11 mouse cellular contexts compared by ENCODE assay signal in genomic region chr14:24262915-24263314, GRCm38 (mm10). TPM values are rescaled to one million over a fixed set of nuclear protein-coding genes. Genes with fewer than 3 reads are reported as not detected.
DNase-seq lines count a peak whose midpoint lies in the region; ATAC-seq lines count a peak whose summit lies in the region.
"Had no signal": no experiment of that assay in that cellular context is flagged by ENCODE, and none has a peak within 500 bp of the region (broad histone marks: within the 10 kb centered on the region; RNA-seq: fewer than 3 reads in every experiment).

No protein-coding gene starts in this region.

- no peak overlapping the region for H3K9ac ChIP-seq in hindbrain, embryonic 15.5 days
- no peak overlapping the region for H3K9ac ChIP-seq in midbrain, embryonic 12.5 days (replicated peaks)
- H3K9ac ChIP-seq in liver, embryonic 12.5 days = no peak overlapping the region
- H3K9ac ChIP-seq: heart, embryonic 15.5 days had no signal

- H3K4me3 ChIP-seq in hindbrain, embryonic 15.5 days = no peak overlapping the region
- no peak overlapping the region for H3K4me3 ChIP-seq in midbrain, embryonic 12.5 days
- H3K4me3 ChIP-seq in liver, embryonic 12.5 days = no peak overlapping the region
- H3K4me3 ChIP-seq: heart, embryonic 15.5 days had no signal

- H3K27ac ChIP-seq in hindbrain, embryonic 15.5 days (replicated peaks) = peak overlapping the region; percentile 86
- H3K27ac ChIP-seq in midbrain, embryonic 12.5 days (replicated peaks) = peak overlapping the region; percentile 71
- H3K27ac ChIP-seq in liver, embryonic 12.5 days = no peak overlapping the region
- H3K27ac ChIP-seq: heart, embryonic 15.5 days had no signal

- no peaks in the 10 kb centered on the region for H3K36me3 ChIP-seq in hindbrain, embryonic 15.5 days
- H3K36me3 ChIP-seq in midbrain, embryonic 12.5 days = no peaks in the 10 kb centered on the region
- no peaks in the 10 kb centered on the region for H3K36me3 ChIP-seq in liver, embryonic 12.5 days
- H3K36me3 ChIP-seq: heart, embryonic 15.5 days had no signal

- peak overlapping the region; percentile 11; the same call in 1 of the 2 replicates for H3K4me2 ChIP-seq in hindbrain, embryonic 15.5 days
- H3K4me2 ChIP-seq in midbrain, embryonic 12.5 days (replicated peaks) = no peak overlapping the region
- no peak overlapping the region for H3K4me2 ChIP-seq in liver, embryonic 12.5 days
- H3K4me2 ChIP-seq: heart, embryonic 15.5 days had no signal

- 41% methylated on average over 2 of the region's 2 CpGs for WGBS in hindbrain, embryonic 15.5 days
- WGBS in midbrain, embryonic 12.5 days = 56% methylated on average over 2 of the region's 2 CpGs
- WGBS in liver, embryonic 12.5 days (ENCODE audit: insufficient replicate concordance) = 47% methylated on average over 2 of the region's 2 CpGs

- peak; percentile 73 for DNase-seq in brain, embryonic 18.5 days (ENCODE audit: low read depth, low spot score)
- DNase-seq in embryo, embryonic 9.5 days (ENCODE audit: extremely low spot score) = peak; percentile 50
- DNase-seq in heart, adult 9 months (ENCODE audit: low spot score in 2 of 2) = no peak
- DNase-seq: cerebellum, adult 9-11 months had no signal

- no peaks in the 10 kb centered on the region for H3K27me3 ChIP-seq in hindbrain, embryonic 15.5 days
- no peaks in the 10 kb centered on the region for H3K27me3 ChIP-seq in midbrain, embryonic 12.5 days
- peaks cover 21% of the 10 kb centered on the region for H3K27me3 ChIP-seq in liver, embryonic 12.5 days (replicated peaks)
- H3K27me3 ChIP-seq: heart, embryonic 15.5 days had no signal

- H3K9me3 ChIP-seq in hindbrain, embryonic 15.5 days = no peaks in the 10 kb centered on the region
- H3K9me3 ChIP-seq in midbrain, embryonic 12.5 days = no peaks in the 10 kb centered on the region
- H3K9me3 ChIP-seq in liver, embryonic 12.5 days (replicated peaks) = no peaks in the 10 kb centered on the region
- H3K9me3 ChIP-seq: heart, embryonic 15.5 days had no signal

- peaks cover 27% of the 10 kb centered on the region for H3K4me1 ChIP-seq in hindbrain, embryonic 15.5 days (replicated peaks)
- peaks cover 14% of the 10 kb centered on the region for H3K4me1 ChIP-seq in midbrain, embryonic 12.5 days
- H3K4me1 ChIP-seq in liver, embryonic 12.5 days = no peaks in the 10 kb centered on the region
- H3K4me1 ChIP-seq: heart, embryonic 15.5 days had no signal

- peak; percentile 91 for ATAC-seq in hindbrain, embryonic 15.5 days (ENCODE audit: low FRiP score, low read depth)
- ATAC-seq in midbrain, embryonic 12.5 days (ENCODE audit: low FRiP score, low read depth) = peak; percentile 68; the same call in 1 of the 2 replicates
- ATAC-seq in erythroid progenitor cell, adult 5-6 weeks (replicated peaks; ENCODE audit: low FRiP score, poor library complexity, severe bottlenecking) = no peak
- no peak for ATAC-seq in liver, embryonic 12.5 days

RNA-seq across cellular contexts. Expression of gene Dlg5, which starts 17.2 kb away (rescaled TPM):
- polyA plus RNA-seq in hindbrain, embryonic 15.5 days (2015; fragmentation: Nextera tagmentation; extraction: Ambion mirVana) = 20.0 and 20.6 TPM in 2 replicates
- polyA plus RNA-seq in midbrain, embryonic 12.5 days (2016; fragmentation: Nextera tagmentation; extraction: Ambion mirVana) = 18.6 and 19.0 TPM in 2 replicates
- total RNA-seq in erythroid progenitor cell, adult 5-6 weeks (2015; ENCODE audit: low replicate concordance) = 3.4 TPM in 1 of 2 replicates, not detected in the other
- 0.77 and 1.8 TPM in 2 replicates for total RNA-seq in erythroid progenitor cell, adult 5-6 weeks (2017; ENCODE audit: low replicate concordance)
- 2.2 and 3.2 TPM in 2 replicates for polyA plus RNA-seq in liver, embryonic 12.5 days (2016; fragmentation: Nextera tagmentation; extraction: Ambion mirVana)

RNA-seq across cellular contexts. Expression of gene E330034G19Rik, which starts 30.1 kb away (rescaled TPM):
- polyA plus RNA-seq in hindbrain, embryonic 15.5 days (2015; fragmentation: Nextera tagmentation; extraction: Ambion mirVana) = 0.12 TPM in 1 of 2 replicates, not detected in the other
- polyA plus RNA-seq in midbrain, embryonic 12.5 days (2016; fragmentation: Nextera tagmentation; extraction: Ambion mirVana) = not detected in 2 replicates
- not detected in 2 replicates for total RNA-seq in erythroid progenitor cell, adult 5-6 weeks (2015; ENCODE audit: low replicate concordance)
- not detected in 2 replicates for total RNA-seq in erythroid progenitor cell, adult 5-6 weeks (2017; ENCODE audit: low replicate concordance)
- not detected in 2 replicates for polyA plus RNA-seq in liver, embryonic 12.5 days (2016; fragmentation: Nextera tagmentation; extraction: Ambion mirVana)
- polyA plus RNA-seq: heart, embryonic 15.5 days; liver, embryonic 16.5 days; small intestine, adult 2 months had no signal

Comparison
In these comparisons a context has a peak if more than half of its experiments do, and no peak if none do; other contexts are left out.
1. DNase-seq: peak in brain, embryonic 18.5 days (single experiment) and embryo, embryonic 9.5 days (single experiment); none in heart, adult 9 months (0 of 2).
2. ATAC-seq: peak in hindbrain, embryonic 15.5 days (single experiment) and midbrain, embryonic 12.5 days (single experiment); none in erythroid progenitor cell, adult 5-6 weeks (single experiment) and liver, embryonic 12.5 days (single experiment).